14 mouse cellular contexts compared by ENCODE assay signal in genomic region chr2:164422675-164423393, GRCm38 (mm10). TPM values are rescaled to one million over a fixed set of nuclear protein-coding genes. Genes with fewer than 3 reads are reported as not detected.
DNase-seq lines count a peak whose midpoint lies in the region; ATAC-seq and TF ChIP-seq lines count a peak whose summit lies in the region.
"Had no signal": no experiment of that assay in that cellular context is flagged by ENCODE, and none has a peak within 500 bp of the region (broad histone marks: within the 10 kb centered on the region; RNA-seq: fewer than 3 reads in every experiment).

No protein-coding gene starts in this region.

- no peak for TF ChIP-seq CTCF in kidney, postnatal 0 days (IDR thresholded peaks at IDR 0.05; ENCODE audit: low read depth)
- TF ChIP-seq CTCF in cortical plate, adult 2 months (IDR thresholded peaks at IDR 0.05; ENCODE audit: extremely low read depth, insufficient read depth, low read length) = no peak

- H3K4me3 ChIP-seq in kidney, postnatal 0 days (replicated peaks; ENCODE audit: low read depth, low read length) = no peak overlapping the region
- no peak overlapping the region for H3K4me3 ChIP-seq in kidney, embryonic 16.5 days (ENCODE audit: low read length)
- H3K4me3 ChIP-seq in cortical plate, adult 2 months (ENCODE audit: insufficient read depth, low read length) = no peak overlapping the region
- H3K4me3 ChIP-seq: forebrain, embryonic 12.5 days; hindbrain, embryonic 15.5 days; midbrain, embryonic 12.5 days had no signal

- H3K36me3 ChIP-seq in kidney, postnatal 0 days (ENCODE audit: insufficient read depth, low read length) = peaks cover 30% of the 10 kb centered on the region
- H3K36me3 ChIP-seq in kidney, embryonic 16.5 days (ENCODE audit: insufficient read depth, low read length) = peaks cover 23% of the 10 kb centered on the region
- H3K36me3 ChIP-seq: forebrain, embryonic 12.5 days; hindbrain, embryonic 15.5 days; midbrain, embryonic 12.5 days had no signal

- no peaks in the 10 kb centered on the region for H3K9me3 ChIP-seq in kidney, postnatal 0 days (replicated peaks; ENCODE audit: low read length)
- no peaks in the 10 kb centered on the region for H3K9me3 ChIP-seq in kidney, embryonic 16.5 days (ENCODE audit: low read length)
- H3K9me3 ChIP-seq: forebrain, embryonic 12.5 days; hindbrain, embryonic 15.5 days had no signal

- no peak overlapping the region for H3K4me2 ChIP-seq in kidney, postnatal 0 days (ENCODE audit: low read length)
- no peak overlapping the region for H3K4me2 ChIP-seq in kidney, embryonic 16.5 days (replicated peaks; ENCODE audit: low read depth, low read length)
- H3K4me2 ChIP-seq: forebrain, embryonic 12.5 days; hindbrain, embryonic 15.5 days; midbrain, embryonic 12.5 days had no signal

- H3K27ac ChIP-seq in kidney, postnatal 0 days = 0 out of 2 replicates have a peak overlapping the region, but pooled peaks have one; percentile 1
- no peak overlapping the region for H3K27ac ChIP-seq in kidney, embryonic 16.5 days (ENCODE audit: low read length)
- peak overlapping the region; percentile 77; the same call in 1 of the 2 replicates for H3K27ac ChIP-seq in cortical plate, adult 2 months (ENCODE audit: insufficient read depth, low read length)
- H3K27ac ChIP-seq: forebrain, embryonic 12.5 days; hindbrain, embryonic 15.5 days; midbrain, embryonic 12.5 days had no signal

- H3K27me3 ChIP-seq in kidney, postnatal 0 days (ENCODE audit: insufficient read depth, low read length) = no peaks in the 10 kb centered on the region
- H3K27me3 ChIP-seq in kidney, embryonic 16.5 days (ENCODE audit: insufficient read depth, low read length) = no peaks in the 10 kb centered on the region
- H3K27me3 ChIP-seq: forebrain, embryonic 12.5 days; hindbrain, embryonic 15.5 days; midbrain, embryonic 12.5 days had no signal

- no peak for DNase-seq in kidney, postnatal 0 days (ENCODE audit: low spot score)
- DNase-seq in A20 (ENCODE audit: low read depth, low spot score) = peak; percentile 63
- peak; percentile 45 to 55 for DNase-seq in spleen, adult 18-20 months
- no peak for DNase-seq in urinary bladder, postnatal 4 days (ENCODE audit: low spot score in 2 of 2)
- DNase-seq in retina, postnatal 1 day = no peak
- DNase-seq: lung, postnatal 10 days; right cerebral cortex, postnatal 14 days had no signal

- no peaks in the 10 kb centered on the region for H3K4me1 ChIP-seq in kidney, postnatal 0 days (replicated peaks; ENCODE audit: insufficient read depth, low read length)
- peaks cover 12% of the 10 kb centered on the region; the same call in 1 of the 2 replicates for H3K4me1 ChIP-seq in kidney, embryonic 16.5 days (ENCODE audit: insufficient read depth, low read length)
- no peaks in the 10 kb centered on the region for H3K4me1 ChIP-seq in cortical plate, adult 2 months (ENCODE audit: control insufficient read depth, insufficient read depth, low read length)
- H3K4me1 ChIP-seq: forebrain, embryonic 12.5 days; hindbrain, embryonic 15.5 days; midbrain, embryonic 12.5 days had no signal

- no peak for TF ChIP-seq POLR2A in cortical plate, adult 2 months (IDR thresholded peaks at IDR 0.05; ENCODE audit: extremely low read depth, insufficient read depth, low read length)

- ATAC-seq in kidney, postnatal 0 days (replicated peaks; ENCODE audit: low FRiP score, low read depth) = peak; percentile 23; the same call in 1 of the 2 replicates
- ATAC-seq in kidney, embryonic 16.5 days (ENCODE audit: low FRiP score, low TSS enrichment) = no peak

- no peak overlapping the region for H3K9ac ChIP-seq in kidney, postnatal 0 days (ENCODE audit: low read depth, low read length)
- no peak overlapping the region for H3K9ac ChIP-seq in kidney, embryonic 16.5 days (replicated peaks; ENCODE audit: low read length)
- H3K9ac ChIP-seq: forebrain, embryonic 12.5 days; hindbrain, embryonic 15.5 days; midbrain, embryonic 12.5 days had no signal

- 81% methylated on average over 15 of the region's 15 CpGs for WGBS in kidney, postnatal 0 days
- 81% methylated on average over 15 of the region's 15 CpGs for WGBS in kidney, embryonic 16.5 days

RNA-seq across cellular contexts. Expression of gene Matn4, which starts 17.9 kb away (rescaled TPM):
- polyA plus RNA-seq in kidney, postnatal 0 days (2015; fragmentation: Nextera tagmentation; extraction: Ambion mirVana) = 0.46 and 0.62 TPM in 2 replicates
- 0.75 and 2.0 TPM in 2 replicates for polyA plus RNA-seq in kidney, embryonic 16.5 days (2015; fragmentation: Nextera tagmentation; extraction: Ambion mirVana)
- polyA plus RNA-seq in cortical plate, adult 2 months (2012; rRNA removed) = 16.2 and 17.4 TPM in 2 replicates

RNA-seq across cellular contexts. Expression of gene Rbpjl, which starts 19.9 kb away (rescaled TPM):
- not detected in 2 replicates for polyA plus RNA-seq in kidney, postnatal 0 days (2015; fragmentation: Nextera tagmentation; extraction: Ambion mirVana)
- 0.06 and 0.29 TPM in 2 replicates for polyA plus RNA-seq in kidney, embryonic 16.5 days (2015; fragmentation: Nextera tagmentation; extraction: Ambion mirVana)
- polyA plus RNA-seq in cortical plate, adult 2 months (2012; rRNA removed) = 1.1 and 1.3 TPM in 2 replicates
- polyA plus RNA-seq: large intestine, adult 2 months; neural tube, embryonic 11.5 days had no signal

RNA-seq across cellular contexts. Expression of gene Sdc4, which starts 20.9 kb away (rescaled TPM):
- polyA plus RNA-seq in kidney, postnatal 0 days (2015; fragmentation: Nextera tagmentation; extraction: Ambion mirVana) = 183 and 227 TPM in 2 replicates
- polyA plus RNA-seq in kidney, embryonic 16.5 days (2015; fragmentation: Nextera tagmentation; extraction: Ambion mirVana) = 204 and 209 TPM in 2 replicates
- 47.1 and 50.7 TPM in 2 replicates for polyA plus RNA-seq in cortical plate, adult 2 months (2012; rRNA removed)

RNA-seq across cellular contexts. Expression of gene Sys1, which starts 33.9 kb away (rescaled TPM):
- polyA plus RNA-seq in kidney, postnatal 0 days (2015; fragmentation: Nextera tagmentation; extraction: Ambion mirVana) = 83.0 and 83.1 TPM in 2 replicates
- polyA plus RNA-seq in kidney, embryonic 16.5 days (2015; fragmentation: Nextera tagmentation; extraction: Ambion mirVana) = 65.9 and 67.0 TPM in 2 replicates
- 58.1 and 64.5 TPM in 2 replicates for polyA plus RNA-seq in cortical plate, adult 2 months (2012; rRNA removed)

RNA-seq across cellular contexts. Expression of gene Slpi, which starts 33.9 kb away (rescaled TPM):
- polyA plus RNA-seq in kidney, postnatal 0 days (2015; fragmentation: Nextera tagmentation; extraction: Ambion mirVana) = 4.8 and 9.6 TPM in 2 replicates
- polyA plus RNA-seq in kidney, embryonic 16.5 days (2015; fragmentation: Nextera tagmentation; extraction: Ambion mirVana) = 0.41 and 1.00 TPM in 2 replicates
- polyA plus RNA-seq in cortical plate, adult 2 months (2012; rRNA removed) = 0.33 and 1.5 TPM in 2 replicates
- polyA plus RNA-seq: midbrain, embryonic 12.5 days had no signal

Comparison
In these comparisons a context has a peak if more than half of its experiments do, and no peak if none do; other contexts are left out.
1. DNase-seq: peak in A20 (single experiment) and spleen, adult 18-20 months (2 of 2); none in kidney, postnatal 0 days (single experiment), urinary bladder, postnatal 4 days (0 of 2) and retina, postnatal 1 day (single experiment).